Mouse (Mus musculus) bone marrow macrophage, adult 2 months (primary cell): Measurements from ENCODE around the gene Slc9a3r1.

Experiments used
- CTCF ChIP-seq: IDR thresholded peaks from 2 replicates; pipeline ENCODE4 v1.5.1; 2012; ENCODE audit warnings: low read depth, mild to moderate bottlenecking, low read length, moderate library complexity
- POLR2A ChIP-seq: IDR thresholded peaks from 2 replicates; pipeline ENCODE4 v1.6.1; 2012; ENCODE audit warnings: mild to moderate bottlenecking, low read depth, low read length, borderline replicate concordance

DNA sequence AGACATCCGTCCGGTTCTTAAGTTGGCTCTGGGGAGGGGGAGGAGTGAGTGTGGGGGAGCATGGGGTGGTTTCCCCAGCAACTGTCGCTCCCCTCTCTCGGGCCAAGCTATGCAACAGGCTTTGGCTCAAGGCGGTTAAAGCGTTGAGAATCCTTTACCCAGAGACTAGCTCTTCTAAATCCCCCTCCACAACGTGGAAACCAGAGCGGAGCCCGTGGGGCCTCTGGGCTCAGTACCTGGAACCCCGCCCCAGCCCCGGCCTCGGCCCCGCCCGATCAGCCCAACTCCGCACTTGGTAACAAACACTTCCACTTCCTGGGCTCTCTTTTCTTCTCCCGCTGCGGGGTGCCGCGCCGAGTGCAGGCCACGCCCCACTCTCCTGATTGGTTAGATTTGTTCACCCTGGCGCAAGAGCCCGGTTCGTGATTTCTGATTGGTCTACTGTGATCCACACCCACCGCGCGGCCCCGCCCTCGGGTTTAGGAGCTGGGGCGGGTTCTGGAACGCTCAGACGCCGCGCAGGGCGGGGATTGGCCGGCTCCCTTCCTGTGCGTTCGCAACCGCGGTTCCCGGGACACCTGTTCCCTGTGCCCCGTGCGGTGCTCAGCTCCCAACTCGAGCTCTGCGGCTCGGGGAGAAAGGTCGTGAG lies at the start of gene Slc9a3r1:
- TF ChIP-seq POLR2A, result peak; percentile 93
- TF ChIP-seq CTCF, result no peak
